Mouse (Mus musculus): Measurements from ENCODE around the gene Retreg1. TPM values are rescaled to one million over a fixed set of nuclear protein-coding genes. Genes with fewer than 3 reads are reported as not detected.

Retreg1 gene
- polyA plus RNA-seq, 1 experiment from 2014 or later: 2.2 TPM

- WGBS: 89% methylated on average over 9 of the region's 9 CpGs
- DNase-seq (ENCODE audit: low spot score): no peak
These were observed 89.5 kb downstream of the Retreg1 start for GRCm38 (mm10) chr15:25932497-25932896.

GRCm38 (mm10) chr15:25932937-25933684 is 90.1 kb downstream of the Retreg1 start:
- Histone ChIP-seq H3K27ac (ENCODE audit: low read depth, low read length) (no peak overlapping the region), H3K9me3 (ENCODE audit: control insufficient read depth, low read length) (no peaks in the 10 kb centered on the region), H3K4me1 (replicated peaks; ENCODE audit: control insufficient read depth, insufficient read depth, low read length) (no peaks in the 10 kb centered on the region; the same call in 1 of the 2 replicates), H3K4me2 (ENCODE audit: low read depth, low read length, severe bottlenecking) (no peak overlapping the region), H3K27me3 (ENCODE audit: control insufficient read depth, insufficient read depth, low read length) (no peaks in the 10 kb centered on the region), H3K9ac (ENCODE audit: low read length) (no peak overlapping the region), H3K36me3 (ENCODE audit: control insufficient read depth, insufficient read depth, low read length) (no peaks in the 10 kb centered on the region), H3K4me3 (ENCODE audit: low read depth, low read length) (no peak overlapping the region)
- WGBS: 67% methylated on average over 16 of the region's 16 CpGs
- DNase-seq (ENCODE audit: low spot score): no peak
- no peak for ATAC-seq (replicated peaks; ENCODE audit: low FRiP score)

More at GRCm38 (mm10) chr15:25932497-25932896, 89.5 kb downstream of the Retreg1 start:
- H3K4me2 ChIP-seq (ENCODE audit: low read depth, low read length, severe bottlenecking): no peak overlapping the region
- H3K36me3 ChIP-seq (ENCODE audit: control insufficient read depth, insufficient read depth, low read length): no peaks in the 10 kb centered on the region
- H3K4me1 ChIP-seq (replicated peaks; ENCODE audit: control insufficient read depth, insufficient read depth, low read length): no peaks in the 10 kb centered on the region; the same call in 1 of the 2 replicates
- H3K27ac ChIP-seq (ENCODE audit: low read depth, low read length): no peak overlapping the region
- H3K9me3 ChIP-seq (ENCODE audit: control insufficient read depth, low read length): no peaks in the 10 kb centered on the region
- H3K27me3 ChIP-seq (ENCODE audit: control insufficient read depth, insufficient read depth, low read length): no peaks in the 10 kb centered on the region
- no peak for ATAC-seq (replicated peaks; ENCODE audit: low FRiP score)
- no peak overlapping the region for H3K9ac ChIP-seq (ENCODE audit: low read length)
- H3K4me3 ChIP-seq (ENCODE audit: low read depth, low read length): no peak overlapping the region

GRCm38 (mm10) chr15:25933685-25934108 is 90.7 kb downstream of the Retreg1 start:
- Histone ChIP-seq H3K9me3 (ENCODE audit: control insufficient read depth, low read length) (no peaks in the 10 kb centered on the region), H3K4me2 (ENCODE audit: low read depth, low read length, severe bottlenecking) (no peak overlapping the region), H3K27me3 (ENCODE audit: control insufficient read depth, insufficient read depth, low read length) (no peaks in the 10 kb centered on the region), H3K36me3 (ENCODE audit: control insufficient read depth, insufficient read depth, low read length) (no peaks in the 10 kb centered on the region), H3K4me3 (ENCODE audit: low read depth, low read length) (no peak overlapping the region), H3K4me1 (replicated peaks; ENCODE audit: control insufficient read depth, insufficient read depth, low read length) (no peaks in the 10 kb centered on the region; the same call in 1 of the 2 replicates), H3K9ac (ENCODE audit: low read length) (no peak overlapping the region), H3K27ac (ENCODE audit: low read depth, low read length) (no peak overlapping the region)
- WGBS: 82% methylated on average over 7 of the region's 7 CpGs
- ATAC-seq (replicated peaks; ENCODE audit: low FRiP score) (no peak), DNase-seq (ENCODE audit: low spot score) (no peak)

GRCm38 (mm10) chr15:25934411-25934810 is 91.4 kb downstream of the Retreg1 start:
- DNase-seq (ENCODE audit: low spot score): no peak
- H3K36me3 ChIP-seq (ENCODE audit: control insufficient read depth, insufficient read depth, low read length): no peaks in the 10 kb centered on the region
- ATAC-seq (replicated peaks; ENCODE audit: low FRiP score): no peak
- 77% methylated on average over 7 of the region's 7 CpGs for WGBS
- no peak overlapping the region for H3K4me3 ChIP-seq (ENCODE audit: low read depth, low read length)
- H3K4me1 ChIP-seq (replicated peaks; ENCODE audit: control insufficient read depth, insufficient read depth, low read length): no peaks in the 10 kb centered on the region; the same call in 1 of the 2 replicates
- no peak overlapping the region for H3K4me2 ChIP-seq (ENCODE audit: low read depth, low read length, severe bottlenecking)
- H3K27ac ChIP-seq (ENCODE audit: low read depth, low read length): no peak overlapping the region
- H3K27me3 ChIP-seq (ENCODE audit: control insufficient read depth, insufficient read depth, low read length): no peaks in the 10 kb centered on the region
- H3K9ac ChIP-seq (ENCODE audit: low read length): no peak overlapping the region
- no peaks in the 10 kb centered on the region for H3K9me3 ChIP-seq (ENCODE audit: control insufficient read depth, low read length)

- WGBS: 91% methylated on average over 7 of the region's 7 CpGs
- no peaks in the 10 kb centered on the region for H3K36me3 ChIP-seq (ENCODE audit: control insufficient read depth, insufficient read depth, low read length)
- DNase-seq (ENCODE audit: low spot score) (no peak), ATAC-seq (replicated peaks; ENCODE audit: low FRiP score) (no peak)
- no peak overlapping the region for H3K4me2 ChIP-seq (ENCODE audit: low read depth, low read length, severe bottlenecking)
- no peaks in the 10 kb centered on the region for H3K27me3 ChIP-seq (ENCODE audit: control insufficient read depth, insufficient read depth, low read length)
- H3K4me1 ChIP-seq (replicated peaks; ENCODE audit: control insufficient read depth, insufficient read depth, low read length): peaks cover 2% of the 10 kb centered on the region
- no peaks in the 10 kb centered on the region for H3K9me3 ChIP-seq (ENCODE audit: control insufficient read depth, low read length)
- H3K9ac ChIP-seq (ENCODE audit: low read length): no peak overlapping the region
- no peak overlapping the region for H3K4me3 ChIP-seq (ENCODE audit: low read depth, low read length)
- H3K27ac ChIP-seq (ENCODE audit: low read depth, low read length): no peak overlapping the region
These were observed 95.5 kb downstream of the Retreg1 start for GRCm38 (mm10) chr15:25938496-25938895.

- 38% methylated on average over 24 of the region's 24 CpGs for WGBS
- no peak overlapping the region for H3K4me3 ChIP-seq (ENCODE audit: low read depth, low read length)
- no peaks in the 10 kb centered on the region for H3K27me3 ChIP-seq (ENCODE audit: control insufficient read depth, insufficient read depth, low read length)
- H3K27ac ChIP-seq (ENCODE audit: low read depth, low read length): no peak overlapping the region
- H3K9me3 ChIP-seq (ENCODE audit: control insufficient read depth, low read length): no peaks in the 10 kb centered on the region
- no peaks in the 10 kb centered on the region for H3K36me3 ChIP-seq (ENCODE audit: control insufficient read depth, insufficient read depth, low read length)
- 0 out of 2 replicates have a peak overlapping the region, but pooled peaks have one; percentile 5 for H3K4me2 ChIP-seq (ENCODE audit: low read depth, low read length, severe bottlenecking)
- no peak overlapping the region for H3K9ac ChIP-seq (ENCODE audit: low read length)
- peaks cover 2% of the 10 kb centered on the region; the same call in 1 of the 2 replicates for H3K4me1 ChIP-seq (replicated peaks; ENCODE audit: control insufficient read depth, insufficient read depth, low read length)
- DNase-seq (ENCODE audit: low spot score) (no peak), ATAC-seq (replicated peaks; ENCODE audit: low FRiP score) (no peak)
These were observed 97.7 kb downstream of the Retreg1 start for GRCm38 (mm10) chr15:25940397-25941377.

GRCm38 (mm10) chr15:25941514-25941913 is 98.5 kb downstream of the Retreg1 start:
- peaks cover 2% of the 10 kb centered on the region; the same call in 1 of the 2 replicates for H3K4me1 ChIP-seq (replicated peaks; ENCODE audit: control insufficient read depth, insufficient read depth, low read length)
- 87% methylated on average over 11 of the region's 11 CpGs for WGBS
- no peak overlapping the region for H3K9ac ChIP-seq (ENCODE audit: low read length)
- H3K27ac ChIP-seq (ENCODE audit: low read depth, low read length): no peak overlapping the region
- no peaks in the 10 kb centered on the region for H3K9me3 ChIP-seq (ENCODE audit: control insufficient read depth, low read length)
- no peaks in the 10 kb centered on the region for H3K36me3 ChIP-seq (ENCODE audit: control insufficient read depth, insufficient read depth, low read length)
- no peak overlapping the region for H3K4me3 ChIP-seq (ENCODE audit: low read depth, low read length)
- no peak overlapping the region for H3K4me2 ChIP-seq (ENCODE audit: low read depth, low read length, severe bottlenecking)
- DNase-seq (ENCODE audit: low spot score) (no peak), ATAC-seq (replicated peaks; ENCODE audit: low FRiP score) (no peak)
- no peaks in the 10 kb centered on the region for H3K27me3 ChIP-seq (ENCODE audit: control insufficient read depth, insufficient read depth, low read length)

- ATAC-seq (replicated peaks; ENCODE audit: low FRiP score) (no peak), DNase-seq (ENCODE audit: low spot score) (no peak)
- H3K27me3 ChIP-seq (ENCODE audit: control insufficient read depth, insufficient read depth, low read length): no peaks in the 10 kb centered on the region
- H3K9ac ChIP-seq (ENCODE audit: low read length): no peak overlapping the region
- H3K4me2 ChIP-seq (ENCODE audit: low read depth, low read length, severe bottlenecking): no peak overlapping the region
- H3K27ac ChIP-seq (ENCODE audit: low read depth, low read length): no peak overlapping the region
- no peaks in the 10 kb centered on the region for H3K9me3 ChIP-seq (ENCODE audit: control insufficient read depth, low read length)
- 63% methylated on average over 4 of the region's 4 CpGs for WGBS
- no peak overlapping the region for H3K4me3 ChIP-seq (ENCODE audit: low read depth, low read length)
- H3K36me3 ChIP-seq (ENCODE audit: control insufficient read depth, insufficient read depth, low read length): no peaks in the 10 kb centered on the region
- peaks cover 2% of the 10 kb centered on the region; the same call in 1 of the 2 replicates for H3K4me1 ChIP-seq (replicated peaks; ENCODE audit: control insufficient read depth, insufficient read depth, low read length)
These were observed 99.4 kb downstream of the Retreg1 start for GRCm38 (mm10) chr15:25942415-25942814.

Data from forebrain, embryonic 11.5 days (tissue).